Mouse (Mus musculus): ENCODE measurements around the gene Zfp800. TPM values are rescaled to one million over a fixed set of nuclear protein-coding genes. Genes with fewer than 3 reads are reported as not detected.

Zfp800 gene
- total and polyA plus RNA-seq, 3 experiments, result 41.6 to 71.9 (median 43.2) TPM

GRCm38 (mm10) chr6:28221017-28221416 is 176.8 kb downstream of the Zfp800 start:
- H3K4me3 ChIP-seq (ENCODE audit: control insufficient read depth in 1 of 2, insufficient read depth in 1 of 2, low read depth in 2 of 2, low read length in 2 of 2), result no peak overlapping the region
- peaks cover 15 to 16% of the 10 kb centered on the region in 2 experiments for H3K4me1 ChIP-seq (ENCODE audit: control insufficient read depth in 1 of 2, insufficient read depth in 2 of 2, low read length in 2 of 2)
- TF ChIP-seq SMC3 (IDR thresholded peaks at IDR 0.05; ENCODE audit: low read depth, low read length) (no peak), MAX (IDR thresholded peaks at IDR 0.05; ENCODE audit: low read length) (no peak), KAT2A (conservative IDR thresholded peaks at IDR 0.05; ENCODE audit: low read depth, low read length) (no peak), ZNF384 (IDR thresholded peaks at IDR 0.05; ENCODE audit: low read depth, low read length) (no peak), EP300 (IDR thresholded peaks at IDR 0.05; ENCODE audit: low read depth in 1 of 2, low read length in 2 of 2) (0 out of 4 replicates have a peak, but pooled peaks of 1 of the 2 experiments have one; percentile 20), GATA1 (IDR thresholded peaks at IDR 0.05; ENCODE audit: low read depth, low read length) (peak; percentile 52; the same call in 1 of the 2 replicates), POLR2AphosphoS2 (IDR thresholded peaks at IDR 0.05; ENCODE audit: low read length) (no peak; the same call in 1 of the 2 replicates), BHLHE40 (IDR thresholded peaks at IDR 0.05; ENCODE audit: borderline replicate concordance, low read depth, low read length) (peak; percentile 67; the same call in 1 of the 2 replicates), ZMIZ1 (IDR thresholded peaks at IDR 0.05; ENCODE audit: low read depth, low read length) (0 out of 2 replicates have a peak, but pooled peaks have one; percentile 26)
- H3K27ac ChIP-seq (ENCODE audit: control insufficient read depth, low read depth, low read length), result no peak overlapping the region
- no peak overlapping the region for H3K9ac ChIP-seq (ENCODE audit: control insufficient read depth, low read depth, low read length, poor library complexity, severe bottlenecking)
- peak; percentile 39 for DNase-seq (ENCODE audit: low read depth, low spot score)
- no peaks in the 10 kb centered on the region for H3K27me3 ChIP-seq (ENCODE audit: control insufficient read depth in 1 of 2, insufficient read depth in 2 of 2, low read length in 2 of 2)
- peaks cover 4% of the 10 kb centered on the region; the same call in 1 of the 2 replicates for H3K79me2 ChIP-seq (ENCODE audit: control insufficient read depth, insufficient read depth, low read length, poor library complexity)
- peaks cover 29 to 39% of the 10 kb centered on the region in 2 experiments for H3K36me3 ChIP-seq (ENCODE audit: control insufficient read depth in 1 of 2, insufficient read depth in 2 of 2, low read length in 2 of 2)
- no peaks in the 10 kb centered on the region for H3K9me3 ChIP-seq (replicated peaks; ENCODE audit: insufficient read depth, low read length)

- no peaks in the 10 kb centered on the region for H3K27me3 ChIP-seq (ENCODE audit: control insufficient read depth in 1 of 2, insufficient read depth in 2 of 2, low read length in 2 of 2)
- H3K4me1 ChIP-seq (ENCODE audit: control insufficient read depth in 1 of 2, insufficient read depth in 2 of 2, low read length in 2 of 2), result peaks cover 11% of the 10 kb centered on the region in 2 experiments
- H3K9me3 ChIP-seq (replicated peaks; ENCODE audit: insufficient read depth, low read length), result no peaks in the 10 kb centered on the region
- no peak overlapping the region for H3K4me3 ChIP-seq (ENCODE audit: control insufficient read depth in 1 of 2, insufficient read depth in 1 of 2, low read depth in 2 of 2, low read length in 2 of 2)
- H3K27ac ChIP-seq (ENCODE audit: control insufficient read depth, low read depth, low read length), result no peak overlapping the region
- no peak for DNase-seq (ENCODE audit: low read depth, low spot score)
- peaks cover 7 to 29% of the 10 kb centered on the region in 2 experiments for H3K36me3 ChIP-seq (ENCODE audit: control insufficient read depth in 1 of 2, insufficient read depth in 2 of 2, low read length in 2 of 2)
- H3K79me2 ChIP-seq (ENCODE audit: control insufficient read depth, insufficient read depth, low read length, poor library complexity), result peaks cover 2% of the 10 kb centered on the region; the same call in 1 of the 2 replicates
- TF ChIP-seq TBP (IDR thresholded peaks at IDR 0.05; ENCODE audit: low read depth, low read length) (no peak), POLR2AphosphoS2 (IDR thresholded peaks at IDR 0.05; ENCODE audit: low read length) (no peak), POLR2AphosphoS5 (IDR thresholded peaks at IDR 0.05; ENCODE audit: borderline replicate concordance, low read depth, low read length) (no peak), MAZ (IDR thresholded peaks at IDR 0.05; ENCODE audit: low read depth, low read length) (no peak), E2F4 (IDR thresholded peaks at IDR 0.05; ENCODE audit: borderline replicate concordance, low read depth, low read length) (no peak), KAT2A (conservative IDR thresholded peaks at IDR 0.05; ENCODE audit: low read depth, low read length) (no peak), MYB (IDR thresholded peaks at IDR 0.05; ENCODE audit: low read depth, low read length) (no peak), ETS1 (IDR thresholded peaks at IDR 0.05; ENCODE audit: low read depth, low read length) (no peak), CTCF (IDR thresholded peaks at IDR 0.05 in 2 of 3, conservative IDR thresholded peaks at IDR 0.05 in 1 of 3; ENCODE audit: control insufficient read depth in 1 of 3, insufficient read depth in 1 of 3, low read depth in 2 of 3, low read length in 3 of 3, poor library complexity in 1 of 3, severe bottlenecking in 1 of 3) (no peak), MAFK (IDR thresholded peaks at IDR 0.05; ENCODE audit: borderline replicate concordance, low read depth, low read length) (no peak), MAX (IDR thresholded peaks at IDR 0.05; ENCODE audit: low read length) (no peak), RCOR1 (IDR thresholded peaks at IDR 0.05; ENCODE audit: low read depth, low read length) (no peak), ZMIZ1 (IDR thresholded peaks at IDR 0.05; ENCODE audit: low read depth, low read length) (no peak), BHLHE40 (IDR thresholded peaks at IDR 0.05; ENCODE audit: borderline replicate concordance, low read depth, low read length) (no peak), TCF12 (IDR thresholded peaks at IDR 0.05; ENCODE audit: low read depth, low read length) (no peak), MYC (IDR thresholded peaks at IDR 0.05; ENCODE audit: low read depth, low read length) (no peak), POLR2A (IDR thresholded peaks at IDR 0.05; ENCODE audit: control insufficient read depth in 1 of 2, insufficient read depth in 1 of 2, low read depth in 1 of 2, low read length in 2 of 2, poor library complexity in 1 of 2) (no peak), EP300 (IDR thresholded peaks at IDR 0.05; ENCODE audit: low read depth in 1 of 2, low read length in 2 of 2) (no peak), SMC3 (IDR thresholded peaks at IDR 0.05; ENCODE audit: low read depth, low read length) (no peak)
- no peak overlapping the region for H3K9ac ChIP-seq (ENCODE audit: control insufficient read depth, low read depth, low read length, poor library complexity, severe bottlenecking)
Observed at GRCm38 (mm10) chr6:28218386-28218785, 179.4 kb downstream of the Zfp800 start.

Data from MEL (cell line).